Mouse (Mus musculus): ENCODE results near the gene 1600014C10Rik.

1600014C10Rik gene

DNA sequence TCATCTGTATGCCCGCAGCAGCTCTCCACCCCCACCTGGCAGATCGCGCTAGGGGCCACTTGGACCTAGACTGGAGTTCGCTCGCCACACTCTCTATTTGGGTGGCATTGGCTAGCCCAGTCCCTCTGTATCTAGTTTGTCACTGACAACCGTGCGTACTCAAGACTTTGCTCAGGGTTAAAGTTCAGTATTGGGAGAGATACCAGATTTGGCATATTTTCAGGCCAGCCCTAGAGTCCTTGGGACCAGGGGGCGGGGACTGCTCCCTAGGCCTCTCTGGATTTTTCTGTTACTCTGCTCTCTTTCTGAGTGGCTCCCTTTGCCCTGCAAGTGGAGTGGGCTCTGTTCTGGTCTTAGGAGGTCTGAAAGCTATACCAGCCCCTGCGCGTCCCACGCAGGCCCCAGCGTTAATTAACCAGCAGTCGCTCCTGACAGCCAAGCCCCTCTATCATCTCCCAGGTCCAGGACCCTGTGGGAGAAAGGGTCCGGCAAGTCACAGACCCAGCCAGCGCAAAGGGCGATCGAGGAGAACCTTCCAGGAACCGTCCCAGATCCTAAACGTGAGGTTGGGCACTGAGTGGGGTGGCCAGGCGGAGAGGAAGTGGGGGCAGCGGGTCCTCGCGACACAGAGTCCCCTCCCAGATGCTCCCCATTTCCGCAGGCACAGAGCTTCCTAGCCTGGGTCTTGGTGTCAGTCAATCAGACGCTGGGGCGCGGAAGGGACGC, at the start of gene 1600014C10Rik:
Gene 1600014C10Rik, plus strand, starts transcription at position 256 of the 726 bp plus-strand sequence.
- peak; percentile 70; the same call in 1 of the 2 replicates for TF ChIP-seq GATA4 (IDR thresholded peaks at IDR 0.05; ENCODE audit: insufficient replicate concordance, low read length)

DNA sequence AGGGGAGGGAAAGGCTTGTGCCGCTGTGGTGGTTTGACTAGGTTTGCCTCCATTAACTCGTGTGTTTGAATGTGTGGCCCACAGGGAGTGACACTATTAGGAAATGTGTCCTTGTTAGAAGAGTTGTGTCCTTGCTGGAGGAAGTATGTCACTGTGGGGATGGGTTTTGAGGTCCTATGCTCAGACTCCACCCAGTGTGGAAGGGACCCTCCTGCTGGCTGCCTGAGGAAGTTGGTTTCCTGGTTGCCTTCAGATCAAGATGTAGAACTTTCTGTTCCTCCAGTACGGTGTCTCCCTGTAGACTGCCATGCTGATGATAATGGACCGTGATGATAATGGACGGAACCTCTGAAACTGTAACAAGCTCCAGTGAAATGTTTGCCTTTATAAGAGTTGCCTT, 48.5 kb upstream of the 1600014C10Rik start:
- no peak for TF ChIP-seq GATA4 (IDR thresholded peaks at IDR 0.05; ENCODE audit: insufficient replicate concordance, low read length)

DNA sequence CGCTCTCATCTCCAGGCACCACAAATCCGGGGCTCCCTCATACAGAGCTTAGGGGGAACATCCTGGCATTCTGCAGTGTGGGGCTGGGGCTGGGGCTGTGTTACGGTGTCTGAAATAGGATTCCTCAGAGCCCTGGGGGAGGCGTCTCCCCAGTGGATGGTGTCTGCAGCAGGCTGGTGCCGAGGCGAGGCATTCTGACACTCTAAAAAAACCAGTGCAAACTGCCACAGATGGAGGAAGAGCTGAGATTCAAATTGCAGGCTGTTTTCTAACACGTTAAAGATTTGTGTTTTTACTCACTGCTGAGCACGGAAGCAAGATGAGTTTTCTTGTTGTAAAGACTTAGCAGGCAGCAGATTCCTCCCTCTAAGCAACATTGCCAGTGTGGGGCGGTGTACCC, 42.7 kb upstream of the 1600014C10Rik start:
- TF ChIP-seq GATA4 (IDR thresholded peaks at IDR 0.05; ENCODE audit: insufficient replicate concordance, low read length), result no peak

DNA sequence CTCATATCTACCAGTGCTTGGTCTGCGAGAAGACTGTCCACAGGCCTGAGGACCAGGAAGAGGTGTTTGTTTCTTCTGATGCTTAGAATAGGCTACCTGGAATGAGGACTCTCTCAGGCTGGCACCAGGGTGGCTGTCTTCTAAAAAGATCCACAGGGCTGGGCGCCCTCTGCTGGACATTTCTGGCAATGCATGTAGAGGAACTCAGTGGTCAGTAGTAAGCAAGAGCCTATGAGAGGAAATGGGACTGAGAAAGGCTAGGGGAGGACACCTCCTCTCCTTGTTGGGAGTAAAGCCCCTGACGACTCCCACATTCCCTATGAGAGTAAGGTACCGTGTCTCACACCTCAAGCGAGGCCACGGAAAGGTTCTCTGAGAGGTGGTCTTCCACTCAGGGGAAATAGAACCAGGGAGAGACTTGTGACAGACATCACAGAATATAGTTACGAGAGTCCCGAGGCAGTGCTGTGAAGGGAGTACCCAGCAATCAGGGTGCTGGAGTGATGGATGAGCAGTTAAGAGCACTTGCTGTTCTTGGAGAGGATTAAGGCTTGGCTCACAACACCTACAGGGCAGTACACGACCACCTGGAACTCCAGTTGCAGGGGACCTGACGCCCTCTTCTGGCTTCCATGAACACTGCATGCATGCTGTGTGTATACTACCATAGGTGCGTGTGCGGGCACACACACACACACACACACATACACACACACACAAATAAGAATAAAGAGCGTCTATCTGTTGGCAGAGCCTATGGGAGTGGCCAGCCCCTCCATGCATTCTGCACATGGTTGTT, 41.1 kb upstream of the 1600014C10Rik start:
- TF ChIP-seq GATA4 (IDR thresholded peaks at IDR 0.05; ENCODE audit: insufficient replicate concordance, low read length), result no peak

DNA sequence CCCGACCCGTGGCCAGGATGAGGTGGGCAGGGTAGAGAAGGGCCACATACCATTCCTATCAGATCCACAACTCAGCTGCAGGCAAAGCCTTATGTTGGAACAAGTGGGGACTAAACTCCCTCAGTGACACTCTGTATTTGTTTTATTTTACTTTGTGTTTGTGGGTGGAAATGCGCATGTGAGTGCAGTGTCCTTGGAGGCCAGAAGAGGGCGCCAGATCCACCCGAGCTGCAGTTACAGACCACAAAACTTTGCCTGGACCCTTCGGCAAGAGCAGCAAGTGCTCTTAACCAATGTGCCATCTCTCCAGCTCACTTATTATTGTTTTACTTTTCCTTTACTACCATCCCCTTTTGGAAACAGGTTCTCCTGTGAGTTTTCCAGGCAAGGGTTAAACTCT, 35.5 kb upstream of the 1600014C10Rik start:
- no peak for TF ChIP-seq GATA4 (IDR thresholded peaks at IDR 0.05; ENCODE audit: insufficient replicate concordance, low read length)

DNA sequence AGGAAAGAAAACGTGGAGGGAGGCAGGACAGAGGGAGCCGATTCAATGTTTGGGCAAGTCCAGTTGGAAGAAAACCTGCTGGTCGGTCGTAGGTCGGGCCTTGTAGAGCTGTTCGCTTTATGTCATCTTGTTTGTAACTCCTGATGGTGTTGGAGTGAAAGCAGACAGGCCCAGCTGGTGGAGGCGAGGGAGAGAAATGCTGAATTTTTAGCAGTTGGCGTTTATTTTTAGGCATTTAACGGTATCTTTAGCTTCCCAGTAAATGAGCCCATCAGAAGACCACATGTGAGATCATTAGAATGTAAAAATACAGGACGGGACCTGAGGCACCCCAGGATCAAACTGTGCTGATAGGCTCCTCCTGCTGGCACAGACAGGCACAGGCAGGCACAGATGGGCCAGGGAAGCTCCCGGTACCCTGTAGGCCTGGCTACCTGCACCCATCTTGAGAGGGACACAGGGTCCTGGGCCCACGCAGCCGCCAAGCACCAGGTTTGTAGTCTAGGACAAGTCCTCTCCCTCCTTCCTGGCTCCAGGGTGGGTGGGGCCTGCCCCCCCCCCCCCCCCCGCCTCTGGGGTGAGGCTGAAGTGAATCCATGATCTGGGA, 31.2 kb upstream of the 1600014C10Rik start:
- TF ChIP-seq GATA4 (IDR thresholded peaks at IDR 0.05; ENCODE audit: insufficient replicate concordance, low read length), result no peak

DNA sequence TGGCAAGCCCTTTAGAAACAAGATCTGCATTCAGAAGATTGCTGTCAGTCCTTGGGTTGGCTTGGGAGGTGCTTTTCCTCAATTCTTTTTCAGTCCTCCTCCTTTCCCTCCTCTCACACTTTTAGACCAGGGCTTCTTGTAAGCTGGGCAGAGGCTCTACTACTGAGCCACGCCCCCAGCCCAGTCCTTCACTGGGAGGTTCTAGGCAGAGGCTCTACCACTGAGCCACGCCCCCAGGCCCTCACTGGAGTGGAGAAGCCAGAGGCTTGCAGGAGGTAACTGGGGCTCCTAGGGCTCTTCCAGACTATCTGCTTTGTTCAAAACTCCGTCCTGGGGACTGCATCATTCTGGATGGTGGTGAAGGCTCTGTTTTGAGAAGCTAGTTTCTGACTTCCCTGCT, 30.4 kb upstream of the 1600014C10Rik start:
- TF ChIP-seq GATA4 (IDR thresholded peaks at IDR 0.05; ENCODE audit: insufficient replicate concordance, low read length), result no peak

DNA sequence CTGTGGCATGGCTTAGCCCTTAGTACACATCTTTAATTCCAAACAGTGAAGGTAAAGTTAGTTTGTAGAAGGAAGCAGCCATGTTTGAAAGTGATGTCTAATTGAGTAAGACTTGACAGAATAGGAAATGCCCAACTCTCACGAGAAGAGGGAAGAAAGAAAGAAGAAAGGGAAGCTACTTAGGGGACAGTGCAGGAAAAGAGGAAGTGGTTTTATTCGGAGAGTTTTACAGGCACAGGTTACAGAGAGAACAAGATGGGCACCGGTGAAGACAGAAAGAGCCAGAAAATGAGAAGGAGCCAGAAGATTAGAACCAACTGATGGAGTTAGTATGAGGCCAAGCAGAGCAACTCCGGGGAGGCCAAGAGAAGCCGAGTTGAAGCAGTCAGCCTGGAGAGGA, 27.2 kb upstream of the 1600014C10Rik start:
- no peak for TF ChIP-seq GATA4 (IDR thresholded peaks at IDR 0.05; ENCODE audit: insufficient replicate concordance, low read length)

DNA sequence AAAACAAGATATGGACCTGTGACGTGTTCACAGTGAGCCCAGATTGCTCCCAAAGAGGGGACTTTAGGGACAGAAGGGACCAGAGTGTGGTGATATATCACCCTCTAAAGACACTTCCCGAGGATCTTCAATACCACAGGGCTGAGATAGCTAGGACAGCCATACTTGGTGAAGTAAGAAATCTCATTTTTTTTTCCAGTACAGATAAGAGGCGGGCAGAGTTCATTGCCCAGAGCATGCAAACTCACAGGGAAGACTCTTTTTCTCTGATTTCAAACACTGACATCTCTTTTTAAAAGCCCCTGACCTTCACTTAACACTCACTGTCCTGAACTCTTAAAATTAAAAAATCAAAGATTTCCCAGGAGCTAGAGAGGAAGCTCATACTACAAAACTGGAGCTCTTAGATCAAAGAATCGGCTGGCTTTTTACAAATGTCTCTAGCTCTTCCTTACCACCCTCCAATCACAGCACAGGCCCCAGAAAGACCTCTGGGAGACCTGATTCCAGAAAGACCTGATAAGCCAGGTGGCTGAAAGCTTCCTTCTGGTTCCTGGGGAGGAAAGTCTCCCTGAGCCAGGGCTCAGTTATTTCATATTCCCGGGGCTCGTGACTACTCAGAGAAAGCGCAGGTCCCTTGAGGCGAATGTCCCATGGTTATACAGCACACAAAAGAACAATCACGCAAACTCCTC, 24.1 kb upstream of the 1600014C10Rik start:
- TF ChIP-seq GATA4 (IDR thresholded peaks at IDR 0.05; ENCODE audit: insufficient replicate concordance, low read length), result no peak

DNA sequence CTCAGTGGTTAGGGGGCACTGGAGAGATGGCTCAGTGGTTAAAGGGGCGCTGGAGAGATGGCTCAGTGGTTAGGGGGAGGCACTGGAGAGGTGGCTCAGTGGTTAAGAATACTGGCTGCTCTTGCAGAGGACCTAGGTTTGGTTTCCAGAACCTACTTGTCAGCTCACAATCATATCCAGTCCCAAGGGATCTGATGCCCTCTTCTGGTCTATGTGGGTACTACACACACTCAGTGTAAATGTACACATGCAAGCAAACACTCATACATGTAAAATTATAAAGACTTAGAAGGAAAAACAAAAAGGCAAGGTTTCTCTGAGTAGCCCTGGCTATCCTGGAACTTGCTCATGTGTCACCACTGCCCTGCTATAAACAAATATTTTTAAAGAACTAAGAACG, 21.6 kb upstream of the 1600014C10Rik start:
- TF ChIP-seq GATA4 (IDR thresholded peaks at IDR 0.05; ENCODE audit: insufficient replicate concordance, low read length), result no peak

DNA sequence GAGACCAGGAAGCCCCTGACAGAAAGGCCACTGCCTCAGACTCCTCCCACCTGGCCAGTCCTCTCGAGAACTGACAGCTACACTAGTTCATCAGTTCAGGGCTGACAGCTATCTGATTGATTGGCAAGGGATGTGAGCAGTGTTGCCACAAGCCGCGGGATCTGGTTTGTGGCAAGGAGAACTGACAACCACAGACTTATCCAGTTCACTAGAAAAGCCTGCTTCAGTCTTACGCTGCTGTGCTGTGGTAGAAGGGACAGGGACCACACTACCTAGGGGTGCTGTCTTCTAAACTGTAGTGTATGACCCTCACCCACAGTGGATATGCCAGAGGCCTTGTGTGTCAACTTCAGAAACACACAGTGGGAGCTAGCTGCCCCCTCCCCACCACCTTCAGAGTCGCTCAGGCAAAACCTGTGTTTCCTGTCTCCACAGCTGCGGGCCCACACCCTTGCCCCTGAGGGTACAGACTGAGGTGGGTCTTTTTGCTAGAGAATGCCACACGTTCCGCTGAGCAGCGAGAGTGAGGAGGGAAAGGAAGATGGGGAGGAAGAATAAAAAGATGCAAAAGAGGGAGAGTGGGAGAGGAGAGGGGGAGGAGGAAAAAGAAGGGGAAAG, 19.5 kb upstream of the 1600014C10Rik start:
- no peak for TF ChIP-seq GATA4 (IDR thresholded peaks at IDR 0.05; ENCODE audit: insufficient replicate concordance, low read length)

DNA sequence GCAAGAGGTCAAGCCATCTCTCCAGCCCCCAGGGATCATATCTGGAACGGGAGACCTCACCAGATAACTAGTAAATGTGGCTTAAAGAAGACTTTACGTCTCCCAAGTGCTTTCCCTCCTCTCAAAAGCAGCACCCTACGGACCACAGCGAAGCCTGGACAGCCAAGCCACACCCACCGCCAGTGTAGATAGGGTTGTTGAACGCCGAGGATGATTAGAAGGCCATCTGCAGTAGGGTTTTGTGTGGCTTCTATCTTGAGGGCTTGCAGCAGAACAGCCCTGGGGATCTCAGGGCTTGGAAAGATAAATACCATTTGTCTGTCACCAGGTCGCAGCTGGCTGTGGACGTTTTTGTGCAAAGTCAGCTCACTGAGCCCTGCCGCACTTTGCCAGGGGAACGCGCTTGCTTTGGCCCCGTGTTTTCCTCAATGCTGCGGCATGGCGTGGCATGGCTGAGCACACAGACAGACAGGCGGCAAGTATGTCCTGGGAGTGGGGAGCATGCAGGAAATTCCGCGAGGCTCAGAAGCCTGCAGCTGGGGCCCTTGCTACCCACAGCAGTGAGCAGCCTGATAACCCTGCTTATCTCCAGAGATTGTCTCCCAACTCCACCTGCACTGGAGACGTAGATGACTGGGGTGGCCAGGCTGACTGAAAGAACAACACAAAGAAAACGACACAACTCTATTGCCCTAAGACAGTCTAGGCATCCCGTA, 15.9 kb upstream of the 1600014C10Rik start:
- TF ChIP-seq GATA4 (IDR thresholded peaks at IDR 0.05; ENCODE audit: insufficient replicate concordance, low read length), result no peak

DNA sequence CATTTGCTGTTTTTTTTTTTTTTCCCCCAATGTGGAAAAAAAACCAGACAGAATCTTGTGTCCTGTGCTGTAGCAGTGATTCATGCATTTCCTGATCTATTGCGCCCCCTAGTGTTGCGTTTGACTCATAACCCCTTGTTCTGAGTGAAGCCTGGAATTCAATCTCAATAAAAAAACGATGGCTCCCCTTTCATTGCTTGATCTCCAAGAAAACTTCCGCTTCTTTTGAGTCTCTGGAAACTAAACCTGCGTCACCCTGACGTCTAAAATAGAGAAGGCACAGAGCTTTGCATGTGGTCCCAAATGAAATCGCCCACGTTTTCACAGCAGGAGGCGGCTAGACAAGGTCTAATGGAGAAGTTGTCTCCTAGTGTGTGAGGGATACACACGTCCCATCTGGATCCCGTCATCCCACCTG, 15.3 kb upstream of the 1600014C10Rik start:
- TF ChIP-seq GATA4 (IDR thresholded peaks at IDR 0.05; ENCODE audit: insufficient replicate concordance, low read length), result no peak

DNA sequence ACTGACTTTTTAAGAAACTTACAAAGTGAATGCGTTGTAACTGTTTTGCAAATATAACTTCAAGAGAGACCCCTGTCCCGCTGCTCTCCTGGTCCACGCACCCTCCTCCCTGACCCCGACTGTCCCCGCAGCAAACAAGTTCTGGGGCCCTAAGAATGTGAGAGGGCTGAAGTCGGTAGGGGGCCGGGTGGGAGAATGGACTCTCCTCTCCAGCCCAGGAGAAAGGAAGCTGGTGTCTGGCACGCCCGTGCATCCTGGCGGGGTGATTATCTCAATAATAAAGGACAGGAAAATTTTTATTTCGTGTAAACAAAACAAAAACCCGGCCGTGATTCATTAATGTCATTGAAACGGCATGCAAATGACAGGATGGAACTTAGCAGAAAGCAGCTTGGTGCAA, 9.1 kb upstream of the 1600014C10Rik start:
- no peak for TF ChIP-seq GATA4 (IDR thresholded peaks at IDR 0.05; ENCODE audit: insufficient replicate concordance, low read length)

Measured in liver, adult (tissue).